20 mouse cellular contexts compared by ENCODE assay signal in the genomic region with DNA sequence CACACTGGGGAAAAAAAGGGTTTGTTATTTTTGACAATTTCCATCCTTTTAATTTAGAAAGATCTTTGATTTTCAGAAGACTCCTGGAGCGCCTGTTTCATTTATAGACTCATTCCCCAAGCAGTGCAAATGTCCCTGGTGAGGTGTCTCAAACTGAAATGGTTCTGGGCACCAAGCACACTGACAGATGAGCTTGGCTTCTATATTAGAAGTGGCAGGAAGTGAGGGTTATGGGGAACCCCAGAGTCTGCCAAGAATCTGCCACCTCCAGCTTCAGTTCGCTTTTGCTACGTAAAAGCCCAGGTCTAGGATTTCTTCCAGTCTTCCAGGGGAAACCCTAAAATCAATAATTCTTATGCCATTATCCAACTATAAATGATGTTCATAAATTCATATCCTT.
A peak's percentile ranks its signal among the peaks of the same experiment; 100 is the strongest.
DNase-seq lines count a peak whose midpoint lies in the region; ATAC-seq and TF ChIP-seq lines count a peak whose summit lies in the region.
"Had no signal": no experiment of that assay in that cellular context is flagged by ENCODE, and none has a peak within 500 bp of the region (broad histone marks: within the 10 kb centered on the region; RNA-seq: fewer than 3 reads in every experiment).

No protein-coding gene starts in this region.

- H3K4me3 ChIP-seq in forebrain, postnatal 0 days (ENCODE audit: low read depth, low read length), result no peak overlapping the region
- H3K4me3 ChIP-seq in forebrain, embryonic 10.5 days, result no peak overlapping the region
- H3K4me3 ChIP-seq in midbrain, postnatal 0 days (ENCODE audit: low read depth, low read length), result no peak overlapping the region
- H3K4me3 ChIP-seq in midbrain, embryonic 11.5 days (ENCODE audit: low read depth, low read length), result no peak overlapping the region
- H3K4me3 ChIP-seq: erythroblast, embryonic 14.5 days; heart, embryonic 13.5 days; hindbrain, embryonic 10.5 days; midbrain, embryonic 15.5 days had no signal

- H3K27me3 ChIP-seq in forebrain, postnatal 0 days (ENCODE audit: insufficient read depth, low read length), result no peaks in the 10 kb centered on the region
- H3K27me3 ChIP-seq in forebrain, embryonic 10.5 days (ENCODE audit: poor library complexity, severe bottlenecking), result no peaks in the 10 kb centered on the region
- no peaks in the 10 kb centered on the region for H3K27me3 ChIP-seq in midbrain, postnatal 0 days (ENCODE audit: insufficient read depth, low read length)
- no peaks in the 10 kb centered on the region for H3K27me3 ChIP-seq in midbrain, embryonic 11.5 days (ENCODE audit: control insufficient read depth, insufficient read depth, low read length)
- H3K27me3 ChIP-seq: heart, embryonic 13.5 days had no signal

- 48% methylated on average over 3 of the region's 3 CpGs for WGBS in forebrain, postnatal 0 days
- 96% methylated on average over 3 of the region's 3 CpGs for WGBS in forebrain, embryonic 10.5 days
- WGBS in midbrain, postnatal 0 days, result 89% methylated on average over 3 of the region's 3 CpGs
- WGBS in midbrain, embryonic 11.5 days, result 93% methylated on average over 3 of the region's 3 CpGs

- peak overlapping the region; percentile 36 for H3K27ac ChIP-seq in forebrain, postnatal 0 days (ENCODE audit: low read depth, low read length)
- no peak overlapping the region for H3K27ac ChIP-seq in forebrain, embryonic 10.5 days
- H3K27ac ChIP-seq in midbrain, postnatal 0 days (ENCODE audit: low read depth, low read length), result no peak overlapping the region
- H3K27ac ChIP-seq in midbrain, embryonic 11.5 days (ENCODE audit: low read depth, low read length), result no peak overlapping the region
- H3K27ac ChIP-seq: heart, embryonic 13.5 days; hindbrain, embryonic 10.5 days; midbrain, embryonic 15.5 days had no signal

- peak; percentile 28; the same call in 1 of the 2 replicates for ATAC-seq in forebrain, postnatal 0 days
- ATAC-seq in midbrain, postnatal 0 days (ENCODE audit: low FRiP score), result no peak
- ATAC-seq in midbrain, embryonic 11.5 days (ENCODE audit: low FRiP score), result no peak
- no peak for ATAC-seq in erythroblast, adult 5-6 weeks (replicated peaks; ENCODE audit: low FRiP score, poor library complexity, severe bottlenecking)
- ATAC-seq: intestine, postnatal 0 days; midbrain, embryonic 15.5 days had no signal

- peaks cover 14% of the 10 kb centered on the region for H3K4me1 ChIP-seq in forebrain, postnatal 0 days (ENCODE audit: insufficient read depth)
- peaks cover 11% of the 10 kb centered on the region for H3K4me1 ChIP-seq in forebrain, embryonic 10.5 days
- no peaks in the 10 kb centered on the region for H3K4me1 ChIP-seq in midbrain, postnatal 0 days (ENCODE audit: insufficient read depth, low read length)
- peaks cover 4% of the 10 kb centered on the region for H3K4me1 ChIP-seq in midbrain, embryonic 11.5 days (ENCODE audit: control insufficient read depth, insufficient read depth, low read length)

- H3K36me3 ChIP-seq in forebrain, postnatal 0 days (ENCODE audit: insufficient read depth), result no peaks in the 10 kb centered on the region
- H3K36me3 ChIP-seq in forebrain, embryonic 10.5 days (replicated peaks), result no peaks in the 10 kb centered on the region
- H3K36me3 ChIP-seq in midbrain, postnatal 0 days (ENCODE audit: insufficient read depth, low read length), result no peaks in the 10 kb centered on the region
- H3K36me3 ChIP-seq in midbrain, embryonic 11.5 days (ENCODE audit: control insufficient read depth, insufficient read depth, low read length), result no peaks in the 10 kb centered on the region
- H3K36me3 ChIP-seq: heart, embryonic 13.5 days; hindbrain, embryonic 10.5 days; midbrain, embryonic 15.5 days had no signal

- TF ChIP-seq CTCF in forebrain, postnatal 0 days (IDR thresholded peaks at IDR 0.05; ENCODE audit: low read depth), result no peak
- TF ChIP-seq CTCF in midbrain, postnatal 0 days (IDR thresholded peaks at IDR 0.05), result no peak

- H3K4me2 ChIP-seq in forebrain, postnatal 0 days (ENCODE audit: low read depth), result no peak overlapping the region
- no peak overlapping the region for H3K4me2 ChIP-seq in midbrain, postnatal 0 days (ENCODE audit: low read depth, low read length, poor library complexity, severe bottlenecking)
- H3K4me2 ChIP-seq in midbrain, embryonic 11.5 days, result no peak overlapping the region
- H3K4me2 ChIP-seq: heart, embryonic 13.5 days; liver, embryonic 11.5 days; lung, embryonic 14.5 days; midbrain, embryonic 15.5 days had no signal

- H3K9ac ChIP-seq in forebrain, postnatal 0 days, result no peak overlapping the region
- no peak overlapping the region for H3K9ac ChIP-seq in midbrain, postnatal 0 days (replicated peaks; ENCODE audit: low read length, poor library complexity, severe bottlenecking)
- H3K9ac ChIP-seq in midbrain, embryonic 11.5 days (ENCODE audit: low read length), result no peak overlapping the region
- H3K9ac ChIP-seq: heart, embryonic 13.5 days; lung, embryonic 14.5 days; midbrain, embryonic 15.5 days had no signal

- no peaks in the 10 kb centered on the region for H3K9me3 ChIP-seq in forebrain, postnatal 0 days (ENCODE audit: low read length)
- no peaks in the 10 kb centered on the region for H3K9me3 ChIP-seq in forebrain, embryonic 10.5 days
- no peaks in the 10 kb centered on the region for H3K9me3 ChIP-seq in midbrain, postnatal 0 days (ENCODE audit: low read length)
- H3K9me3 ChIP-seq in midbrain, embryonic 11.5 days (ENCODE audit: control insufficient read depth, low read length), result no peaks in the 10 kb centered on the region
- H3K9me3 ChIP-seq: heart, embryonic 13.5 days; hindbrain, embryonic 10.5 days; midbrain, embryonic 15.5 days had no signal

- peak; percentile 52 for DNase-seq in forebrain, postnatal 0 days
- DNase-seq in forebrain, embryonic 10.5 days (ENCODE audit: extremely low spot score, low spot score), result no peak
- DNase-seq in midbrain, postnatal 0 days (ENCODE audit: low spot score), result peak; percentile 40
- DNase-seq in midbrain, embryonic 11.5 days (ENCODE audit: low spot score, missing footprints), result no peak
- peak; percentile 70 for DNase-seq in cerebellum, adult 9-10 months
- peak; percentile 44 for DNase-seq in skeletal muscle tissue, adult 2 months (ENCODE audit: low read depth, low spot score)
- DNase-seq in layer of hippocampus, postnatal 36 days, result no peak
- DNase-seq: B cell, adult 2 months; gastrocnemius, postnatal 10 days; kidney, postnatal 25 days; left cerebral cortex, postnatal 4 days; lung, embryonic 14.5 days; right cerebral cortex, postnatal 14 days had no signal

Comparison
In these comparisons a context has a peak if more than half of its experiments do, and no peak if none do; other contexts are left out.
1. DNase-seq: peak in forebrain, postnatal 0 days (single experiment), midbrain, postnatal 0 days (single experiment), cerebellum, adult 9-10 months (single experiment) and skeletal muscle tissue, adult 2 months (single experiment); none in forebrain, embryonic 10.5 days (single experiment), midbrain, embryonic 11.5 days (single experiment) and layer of hippocampus, postnatal 36 days (0 of 2).